Mouse (Mus musculus) erythroblast, embryonic 14.5 days (primary cell): ENCODE results near the gene Bcar3.

ENCODE experiments used
- GATA1 ChIP-seq: IDR thresholded peaks from 2 replicates; pipeline ENCODE4 v1.6.1; 2012; ENCODE audit warnings: low read length, inconsistent platforms, mixed read lengths
- TAL1 ChIP-seq: IDR thresholded peaks from 3 replicates; pipeline ENCODE4 v1.6.1; 2012; ENCODE audit warnings: low read length, inconsistent platforms, mixed read lengths

- TF ChIP-seq GATA1: no peak
- TF ChIP-seq TAL1: no peak
Observed at GRCm38 (mm10) chr3:122510932-122511331, 217.0 kb downstream of the Bcar3 start.
